Mouse (Mus musculus): ENCODE measurements at regions not wholly inside any gene's neighbourhood (a gene's known extent, or its start where the extent isn't known, plus 50 kb on each side); places are given as distances from the start of the nearest gene placed in this dataset.

- Histone ChIP-seq H3K27me3 (ENCODE audit: insufficient read depth, low read length) (no peaks in the 10 kb centered on the region), H3K9me3 (ENCODE audit: low read depth, low read length) (no peaks in the 10 kb centered on the region), H3K9ac (no peak overlapping the region), H3K4me1 (ENCODE audit: insufficient read depth) (no peaks in the 10 kb centered on the region), H3K4me3 (ENCODE audit: low read depth, low read length) (no peak overlapping the region), H3K36me3 (ENCODE audit: insufficient read depth) (no peaks in the 10 kb centered on the region), H3K4me2 (no peak overlapping the region), H3K27ac (ENCODE audit: low read depth) (no peak overlapping the region)
- DNase-seq (no peak), ATAC-seq (ENCODE audit: insufficient read depth) (no peak)
- 86% methylated on average over 4 of the region's 4 CpGs for WGBS
- no peak for TF ChIP-seq CTCF (IDR thresholded peaks at IDR 0.05; ENCODE audit: low read depth)
These were observed 661.0 kb downstream of the Pcdh18 start for GRCm38 (mm10) chr3:49096118-49096517.

DNA sequence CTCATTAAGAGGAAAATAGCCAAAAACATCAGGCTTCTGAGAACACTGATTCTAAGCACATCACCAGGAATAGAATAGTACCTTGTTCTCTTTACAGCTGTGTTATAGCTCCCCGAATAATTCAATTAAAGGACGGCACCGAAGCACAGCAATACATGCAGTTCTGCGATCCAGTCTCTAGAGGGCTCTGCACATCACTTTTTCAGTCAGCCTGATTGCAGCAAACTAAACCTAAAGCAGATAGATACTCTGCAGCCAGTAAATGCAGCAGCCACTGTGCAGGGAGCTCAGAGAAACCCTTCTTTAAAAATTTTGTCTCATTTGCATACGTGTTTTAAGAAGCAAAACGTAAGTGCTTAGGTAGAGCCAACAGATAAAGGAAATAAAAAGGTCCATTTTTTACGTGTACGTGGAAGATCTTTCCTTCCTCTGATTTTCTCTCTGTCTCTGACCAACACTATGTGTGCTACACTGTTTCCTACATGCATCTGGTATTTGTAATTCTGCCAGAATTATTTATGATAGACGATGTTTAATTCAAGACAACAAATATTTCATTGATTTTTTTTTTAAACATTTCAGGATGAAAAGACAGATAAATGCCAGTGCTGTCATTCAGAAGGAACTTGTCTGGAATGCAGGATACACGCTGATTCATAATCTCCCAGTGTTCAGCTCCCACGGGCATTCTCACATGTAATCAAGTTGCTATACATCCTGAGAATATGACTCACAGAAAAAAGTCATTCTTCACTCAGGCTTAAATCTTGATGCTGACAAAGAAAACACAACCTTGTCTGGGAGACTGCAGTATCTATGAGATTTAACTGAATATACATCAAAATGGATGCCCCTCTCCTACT, 663.1 kb downstream of the Pcdh18 start:
- Histone ChIP-seq H3K9me3 (ENCODE audit: low read depth, low read length) (no peaks in the 10 kb centered on the region), H3K36me3 (ENCODE audit: insufficient read depth) (no peaks in the 10 kb centered on the region), H3K9ac (no peak overlapping the region), H3K4me1 (ENCODE audit: insufficient read depth) (no peaks in the 10 kb centered on the region), H3K4me3 (ENCODE audit: low read depth, low read length) (no peak overlapping the region), H3K27ac (ENCODE audit: low read depth) (no peak overlapping the region), H3K4me2 (no peak overlapping the region), H3K27me3 (ENCODE audit: insufficient read depth, low read length) (no peaks in the 10 kb centered on the region)
- DNase-seq (peak; percentile 88), ATAC-seq (ENCODE audit: insufficient read depth) (peak; percentile 78; the same call in 1 of the 2 replicates)
- WGBS = 21% methylated on average over 11 of the region's 11 CpGs
- peak; percentile 83 for TF ChIP-seq CTCF (IDR thresholded peaks at IDR 0.05; ENCODE audit: low read depth)

GRCm38 (mm10) chr3:49068801-49069200, 688.3 kb downstream of the Pcdh18 start:
- Histone ChIP-seq H3K9me3 (ENCODE audit: low read depth, low read length) (no peaks in the 10 kb centered on the region), H3K36me3 (ENCODE audit: insufficient read depth) (no peaks in the 10 kb centered on the region), H3K27ac (ENCODE audit: low read depth) (no peak overlapping the region), H3K27me3 (ENCODE audit: insufficient read depth, low read length) (no peaks in the 10 kb centered on the region), H3K4me2 (no peak overlapping the region), H3K4me3 (ENCODE audit: low read depth, low read length) (no peak overlapping the region), H3K4me1 (ENCODE audit: insufficient read depth) (no peaks in the 10 kb centered on the region), H3K9ac (no peak overlapping the region)
- DNase-seq (no peak), ATAC-seq (ENCODE audit: insufficient read depth) (no peak)
- no peak for TF ChIP-seq CTCF (IDR thresholded peaks at IDR 0.05; ENCODE audit: low read depth)

DNA sequence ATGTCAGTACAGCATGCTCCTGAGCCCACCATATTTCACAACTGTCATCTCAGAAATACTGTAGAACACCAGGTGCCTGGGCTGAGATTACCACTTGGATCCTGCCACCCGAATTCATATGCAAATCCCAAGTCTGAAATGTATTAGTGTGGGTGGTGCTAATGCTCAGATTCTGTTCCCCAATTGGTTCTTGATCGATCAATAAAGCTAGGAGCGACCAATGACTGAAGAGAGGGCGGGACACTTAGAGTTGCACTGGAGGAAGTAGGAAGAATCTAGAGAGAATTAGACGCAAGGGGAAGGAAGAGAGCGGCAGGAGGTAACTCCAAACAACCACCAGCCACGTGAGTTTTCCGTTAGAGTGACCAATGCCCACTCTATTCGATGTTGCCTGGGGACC, 695.0 kb downstream of the Pcdh18 start:
- H3K4me3 ChIP-seq (ENCODE audit: low read depth, low read length) = no peak overlapping the region
- ATAC-seq (ENCODE audit: insufficient read depth) (no peak), DNase-seq (no peak)
- TF ChIP-seq CTCF (IDR thresholded peaks at IDR 0.05; ENCODE audit: low read depth) = no peak
- H3K9me3 ChIP-seq (ENCODE audit: low read depth, low read length) = no peaks in the 10 kb centered on the region
- no peaks in the 10 kb centered on the region for H3K4me1 ChIP-seq (ENCODE audit: insufficient read depth)
- no peaks in the 10 kb centered on the region for H3K27me3 ChIP-seq (ENCODE audit: insufficient read depth, low read length)
- no peaks in the 10 kb centered on the region for H3K36me3 ChIP-seq (ENCODE audit: insufficient read depth)
- H3K4me2 ChIP-seq = no peak overlapping the region
- 84% methylated on average over 9 of the region's 9 CpGs for WGBS
- no peak overlapping the region for H3K27ac ChIP-seq (ENCODE audit: low read depth)
- no peak overlapping the region for H3K9ac ChIP-seq

DNA sequence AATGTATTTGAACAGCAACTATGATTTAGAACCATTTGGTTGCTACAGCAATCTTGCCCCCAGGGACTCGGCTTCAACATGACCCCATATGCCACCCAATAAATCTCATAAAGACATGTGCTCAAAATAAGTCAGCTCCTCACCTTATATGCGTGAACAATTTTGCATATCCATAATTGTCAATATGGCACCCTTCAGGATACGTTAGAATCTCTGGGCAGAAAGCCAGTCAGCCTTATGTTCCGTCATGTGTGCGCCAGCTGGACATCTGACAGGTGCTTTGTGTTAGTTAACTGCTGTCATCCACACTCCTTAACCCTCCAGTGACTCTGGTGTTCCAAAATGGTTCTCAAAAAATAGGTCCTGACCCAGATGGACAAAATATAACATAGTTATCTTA, 724.1 kb downstream of the Pcdh18 start:
- H3K9ac ChIP-seq = no peak overlapping the region
- no peaks in the 10 kb centered on the region for H3K9me3 ChIP-seq (ENCODE audit: low read depth, low read length)
- H3K36me3 ChIP-seq (ENCODE audit: insufficient read depth) = no peaks in the 10 kb centered on the region
- no peak overlapping the region for H3K27ac ChIP-seq (ENCODE audit: low read depth)
- 32% methylated on average over 5 of the region's 5 CpGs for WGBS
- peak; percentile 63; the same call in 1 of the 2 replicates for ATAC-seq (ENCODE audit: insufficient read depth)
- DNase-seq = peak; percentile 76
- no peak overlapping the region for H3K4me2 ChIP-seq
- no peaks in the 10 kb centered on the region for H3K27me3 ChIP-seq (ENCODE audit: insufficient read depth, low read length)
- H3K4me1 ChIP-seq (ENCODE audit: insufficient read depth) = no peaks in the 10 kb centered on the region
- no peak overlapping the region for H3K4me3 ChIP-seq (ENCODE audit: low read depth, low read length)
- no peak for TF ChIP-seq CTCF (IDR thresholded peaks at IDR 0.05; ENCODE audit: low read depth)

DNA sequence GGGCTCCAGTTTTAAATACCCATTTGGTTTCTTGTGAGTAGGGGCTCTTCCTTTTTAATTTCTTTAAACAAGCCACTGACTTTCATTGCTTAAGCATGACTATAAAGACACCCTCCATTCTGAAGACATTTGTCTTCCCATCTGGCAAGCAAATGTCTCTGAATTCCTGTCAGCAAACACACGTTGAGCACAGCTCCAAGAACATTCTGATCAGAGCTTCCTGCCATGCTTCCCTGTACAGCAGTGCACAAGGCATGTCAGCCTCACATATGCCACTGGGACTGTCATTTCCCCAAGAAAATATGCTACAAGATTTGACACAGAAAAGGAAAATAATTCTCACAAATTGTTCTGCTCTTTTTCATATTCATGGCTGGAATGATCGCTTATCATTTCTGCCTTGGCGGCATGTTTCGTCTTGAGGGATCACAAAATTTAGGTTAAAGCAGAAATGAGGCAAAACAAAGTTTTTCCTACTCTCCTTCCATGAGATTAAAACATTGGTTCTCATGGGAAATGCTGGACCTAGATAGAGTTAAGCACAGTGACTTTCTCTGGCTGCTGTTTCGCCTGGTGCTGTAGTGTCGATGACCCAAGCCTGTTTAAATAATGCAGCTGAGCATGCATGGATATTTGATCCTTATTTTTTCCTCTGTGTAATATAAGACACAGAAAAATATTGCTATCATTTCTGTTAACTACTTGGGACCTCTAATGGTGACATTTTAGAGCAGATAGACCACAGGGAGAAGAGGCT, 747.7 kb downstream of the Pcdh18 start:
- Histone ChIP-seq H3K4me3 (ENCODE audit: low read depth, low read length) (no peak overlapping the region), H3K4me2 (no peak overlapping the region), H3K4me1 (ENCODE audit: insufficient read depth) (no peaks in the 10 kb centered on the region), H3K36me3 (ENCODE audit: insufficient read depth) (no peaks in the 10 kb centered on the region), H3K9me3 (ENCODE audit: low read depth, low read length) (no peaks in the 10 kb centered on the region), H3K27me3 (ENCODE audit: insufficient read depth, low read length) (no peaks in the 10 kb centered on the region), H3K27ac (ENCODE audit: low read depth) (no peak overlapping the region), H3K9ac (no peak overlapping the region)
- ATAC-seq (ENCODE audit: insufficient read depth) (no peak), DNase-seq (no peak)
- TF ChIP-seq CTCF (IDR thresholded peaks at IDR 0.05; ENCODE audit: low read depth) = no peak
- 72% methylated on average over 6 of the region's 6 CpGs for WGBS
